Mouse (Mus musculus) adrenal gland, adult 18-20 months (tissue): ENCODE measurements around the gene Sav1. TPM values are rescaled to one million over a fixed set of nuclear protein-coding genes. Genes with fewer than 3 reads are reported as not detected.
A peak's percentile ranks its signal among the peaks of the same experiment; 100 is the strongest.

Source experiments
- DNase-seq, 2 experiments: peaks; one replicate each; pipeline ENCODE4 v3.0.0; 2021 to 2022; ENCODE audit warnings: low spot score in 2 of 2
- long read RNA-seq, 2 experiments: library from polyadenylated mRNA; stranded (forward); transcript quantifications; one replicate each; pipeline ENCODE4 v2.0.0; 2021
- total RNA-seq, 2 experiments: library from RNA; stranded (reverse); gene quantifications; 1 replicate in 1 of 2; 2 replicates in 1 of 2; pipeline ENCODE4 v1.2.3; 2021

The Sav1 gene
- 10 to 100 TPM; 51.0 to 54.0 TPM for total RNA-seq
- long read RNA-seq, experiment 1, transcript Sav1-201 (5 exons, 2,524 nt) = major isoform, 23 of 27 reads
- long read RNA-seq, experiment 1, partial matches to known transcripts = 1 of 27 reads
- long read RNA-seq, experiment 1, other reads (novel, unspliced or antisense) = 2 of 27 reads
- long read RNA-seq, experiment 2, transcript Sav1-201 (5 exons, 2,524 nt) = major isoform, 28 of 42 reads
- long read RNA-seq, experiment 2, partial matches to known transcripts = 3 of 42 reads
- long read RNA-seq, experiment 2, other reads (novel, unspliced or antisense) = 10 of 42 reads

DNA sequence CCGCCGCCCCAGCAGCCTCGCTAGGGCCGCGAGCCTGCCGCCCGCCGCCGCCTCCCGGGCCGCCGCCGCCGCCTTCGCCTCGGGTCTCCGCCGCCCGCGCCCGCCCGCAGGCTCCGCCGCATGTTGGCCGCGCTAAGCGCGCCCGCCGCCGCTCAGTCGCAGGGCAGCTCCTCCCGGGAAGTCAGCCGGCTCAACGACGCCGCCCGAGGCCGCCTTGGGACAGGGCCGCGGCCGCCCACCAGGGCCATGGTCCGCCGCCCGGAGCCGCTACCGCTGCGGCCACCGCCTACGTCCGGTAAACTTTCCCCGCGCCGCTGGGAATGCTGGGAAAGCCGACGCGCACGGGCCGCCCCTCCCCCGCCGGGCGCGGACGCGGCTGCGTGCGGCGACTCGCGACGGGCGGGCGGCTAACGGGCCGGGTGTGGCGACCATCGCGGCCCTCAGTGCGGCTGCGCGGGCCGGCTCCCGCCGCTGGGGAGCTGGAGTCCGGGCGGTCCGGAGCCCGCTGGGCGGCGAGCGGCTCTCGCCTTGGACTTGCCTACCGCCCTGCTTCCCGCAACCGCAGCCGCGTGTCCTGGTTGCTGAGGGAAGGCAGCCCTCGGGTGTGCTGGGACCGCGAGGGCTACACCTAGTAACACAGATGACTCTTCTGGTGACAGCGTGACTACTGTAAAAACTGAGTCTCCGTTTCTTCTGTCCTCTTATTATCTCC, at the start of gene Sav1:
TSS of gene Sav1 (minus strand) at position 217 of the 712 bp plus-strand sequence.
- peak; percentile 93 to 94 for DNase-seq

DNA sequence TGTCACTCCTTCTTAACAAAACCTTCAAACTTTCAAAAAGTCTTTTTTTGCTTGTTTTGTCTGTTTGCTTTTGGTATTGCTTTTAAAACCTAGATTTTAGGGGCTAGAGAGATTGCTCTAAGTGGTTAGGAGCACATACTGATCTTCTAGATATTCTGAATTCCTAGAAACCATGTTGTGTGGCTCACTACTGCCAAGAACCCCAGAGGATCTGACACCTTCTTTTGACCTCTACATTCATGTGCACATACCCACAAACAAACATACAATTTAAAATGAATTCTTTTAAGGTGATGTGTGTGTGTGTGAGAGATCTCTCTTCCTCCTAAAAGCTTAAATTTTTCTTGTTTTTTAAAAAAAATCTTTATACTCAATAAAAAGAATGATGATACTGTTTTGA, 39.4 kb upstream of the Sav1 start:
- no peak for DNase-seq

DNA sequence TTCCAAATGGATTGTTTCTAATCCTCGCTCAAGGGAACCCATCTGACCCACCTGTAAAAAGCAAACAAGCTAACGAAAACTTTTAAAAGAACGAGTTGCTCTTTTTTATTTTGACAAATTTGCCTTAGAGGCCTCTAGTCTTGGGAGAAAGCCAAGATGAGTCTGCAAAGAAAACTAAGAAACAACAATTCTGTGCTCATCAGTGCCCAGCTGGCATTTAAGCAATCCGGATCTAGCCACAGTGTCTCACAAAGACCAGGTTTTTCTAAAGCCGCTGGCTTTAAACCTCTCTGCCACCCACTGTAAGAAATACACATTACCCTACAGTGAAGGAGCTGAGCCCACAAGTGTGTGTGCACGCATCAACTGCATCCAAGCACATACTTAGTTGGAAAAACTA, 38.6 kb upstream of the Sav1 start:
- no peak for DNase-seq

DNA sequence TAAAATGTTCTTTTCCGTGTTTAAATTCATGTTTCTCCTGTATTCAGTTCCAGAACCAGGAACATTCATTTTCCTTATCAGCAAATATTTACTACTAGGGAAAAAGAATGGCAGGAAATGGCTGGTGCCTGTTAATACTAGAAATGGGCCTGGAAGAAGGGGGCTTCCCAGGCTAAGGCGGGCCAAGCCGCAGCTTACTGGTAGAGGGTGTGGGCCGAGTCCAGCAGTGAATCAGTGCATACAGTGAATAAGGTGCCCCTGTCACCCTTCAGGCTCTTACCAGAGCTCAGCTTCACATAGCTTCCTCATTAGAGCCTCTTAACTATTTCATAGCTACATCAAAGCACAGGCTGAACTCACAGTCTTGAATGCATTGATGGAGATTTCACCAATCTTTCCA, 36.8 kb upstream of the Sav1 start:
- DNase-seq = no peak

DNA sequence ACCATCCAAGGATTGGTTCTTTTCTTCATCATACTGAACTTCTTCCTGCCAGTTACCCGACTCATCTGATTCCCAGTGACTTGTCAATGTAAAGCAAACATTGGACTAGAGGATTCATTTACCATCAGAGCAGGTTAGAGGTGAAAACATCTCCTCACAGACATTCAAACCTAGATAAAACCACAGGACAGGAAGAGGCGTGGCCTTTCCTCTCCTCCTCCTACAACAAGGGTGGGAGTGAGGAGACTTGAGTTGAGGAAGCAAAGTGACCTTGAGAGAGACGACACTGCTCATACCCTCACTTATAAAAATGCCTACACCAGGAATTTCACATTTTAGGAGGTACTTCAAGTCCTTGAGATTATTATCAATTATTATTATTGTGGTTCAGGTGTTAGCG, 31.4 kb upstream of the Sav1 start:
- no peak for DNase-seq

DNA sequence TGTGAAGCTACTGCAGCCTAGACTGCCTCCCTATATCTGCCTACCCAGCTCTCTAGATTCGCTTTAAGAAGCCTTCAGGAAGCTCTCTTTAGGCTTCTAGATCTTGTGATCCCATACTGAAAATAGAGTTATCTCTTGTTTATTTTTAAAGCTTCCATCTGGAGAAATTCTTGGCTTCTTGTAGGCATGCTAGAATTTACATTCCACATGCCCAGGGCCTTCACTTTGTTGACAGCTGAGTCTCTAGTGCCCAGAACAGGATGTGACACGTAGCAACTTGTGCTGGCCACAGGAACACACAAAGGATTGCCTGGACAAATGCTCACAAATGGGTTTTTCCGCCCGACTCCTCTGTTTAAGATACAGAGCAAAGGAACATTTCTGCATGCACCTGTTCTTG, 29.1 kb upstream of the Sav1 start:
- no peak for DNase-seq

DNA sequence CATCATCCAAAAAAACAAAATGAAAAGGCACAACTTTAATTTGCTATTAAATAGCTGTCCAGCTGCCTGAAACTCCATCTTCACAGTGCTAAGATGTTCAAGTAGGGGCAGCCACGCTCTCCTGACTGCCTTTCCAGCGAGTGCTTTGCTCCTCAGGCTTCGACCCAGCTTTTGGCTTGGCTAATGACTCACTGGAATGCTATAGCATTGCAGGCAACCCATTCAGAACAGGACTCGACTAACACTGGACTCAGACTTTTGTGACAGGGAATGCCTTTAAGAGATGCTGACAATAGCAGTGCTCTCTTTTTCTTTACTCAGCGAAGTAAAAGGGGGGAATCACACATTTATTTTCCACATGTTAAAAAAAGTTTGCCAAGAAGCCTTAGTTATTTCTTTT, 24.9 kb upstream of the Sav1 start:
- DNase-seq = no peak

DNA sequence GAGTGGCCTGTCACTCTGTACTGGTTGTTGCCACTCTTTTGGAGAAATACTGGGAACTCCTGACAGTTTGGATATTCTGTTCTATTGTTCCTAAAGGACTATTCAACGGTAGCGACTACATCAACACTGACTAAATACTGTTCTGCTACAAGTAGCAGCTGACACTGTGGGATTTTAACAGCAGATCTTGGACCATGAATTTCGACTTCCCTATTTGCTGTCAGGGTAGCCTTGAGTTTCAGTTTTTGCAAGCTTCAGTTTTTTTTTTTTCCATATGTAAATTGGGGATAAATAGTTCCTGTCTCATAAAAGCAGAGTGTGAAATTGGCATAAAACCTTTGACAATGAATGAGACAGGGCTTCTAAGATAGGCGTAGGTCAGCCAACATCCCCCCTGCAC, 23.6 kb upstream of the Sav1 start:
- no peak for DNase-seq

DNA sequence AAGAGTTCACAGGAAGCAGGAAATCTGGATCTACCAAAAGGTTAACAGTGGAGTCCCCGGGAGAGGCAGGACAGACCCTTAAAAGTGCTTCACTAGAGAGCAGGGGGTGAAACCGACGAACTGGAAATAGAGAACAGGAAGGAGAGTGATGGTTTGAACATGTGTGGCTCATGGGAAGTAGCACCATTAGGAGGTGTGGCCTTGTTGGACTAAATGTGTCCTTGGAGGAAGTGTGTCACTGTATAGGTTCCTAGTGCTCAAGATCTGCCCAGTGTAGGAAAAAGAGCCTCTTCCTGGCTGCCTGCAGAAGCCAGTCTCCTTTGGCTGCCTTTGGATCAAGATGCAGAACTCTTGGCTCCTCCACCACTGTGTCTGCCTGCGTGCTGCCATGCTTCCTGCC, 18.3 kb upstream of the Sav1 start:
- no peak for DNase-seq

DNA sequence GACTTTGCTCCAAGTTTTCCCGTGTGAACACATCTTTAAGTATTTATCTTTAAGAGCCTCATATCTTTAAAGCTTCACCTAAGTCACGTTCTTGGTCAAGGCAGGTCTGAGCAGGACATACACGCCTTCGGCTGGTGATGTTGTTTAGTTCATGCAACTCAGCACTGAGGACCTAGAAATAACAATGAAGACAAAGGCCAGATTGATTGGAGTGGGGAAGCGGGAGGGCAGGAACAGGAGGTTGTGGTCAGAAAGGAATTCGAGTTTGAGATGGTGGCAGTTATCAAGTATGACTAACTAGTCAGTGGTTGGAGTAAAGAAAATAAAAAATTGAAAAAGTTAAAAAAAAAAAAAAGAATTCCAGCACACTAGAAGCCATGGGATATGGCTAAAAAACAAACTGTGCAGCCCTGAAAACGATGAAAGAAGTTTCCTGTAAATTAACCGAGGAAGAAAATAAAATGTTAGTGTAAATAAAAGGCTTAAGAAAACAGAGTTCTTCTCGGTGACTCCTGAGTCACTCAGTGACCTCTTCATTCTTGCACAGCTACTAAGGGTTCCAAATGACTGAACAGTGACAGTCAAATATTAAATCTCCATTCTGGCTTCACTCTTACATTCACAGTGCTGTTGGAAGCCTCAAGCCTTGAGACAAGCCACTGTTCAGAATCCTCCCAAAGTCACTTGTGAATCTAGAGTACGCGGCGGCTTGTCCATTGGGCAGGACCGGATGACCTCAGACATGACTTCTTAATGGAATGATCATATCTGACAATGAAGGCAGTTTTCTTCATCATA, 11.6 kb upstream of the Sav1 start:
- no peak for DNase-seq

DNA sequence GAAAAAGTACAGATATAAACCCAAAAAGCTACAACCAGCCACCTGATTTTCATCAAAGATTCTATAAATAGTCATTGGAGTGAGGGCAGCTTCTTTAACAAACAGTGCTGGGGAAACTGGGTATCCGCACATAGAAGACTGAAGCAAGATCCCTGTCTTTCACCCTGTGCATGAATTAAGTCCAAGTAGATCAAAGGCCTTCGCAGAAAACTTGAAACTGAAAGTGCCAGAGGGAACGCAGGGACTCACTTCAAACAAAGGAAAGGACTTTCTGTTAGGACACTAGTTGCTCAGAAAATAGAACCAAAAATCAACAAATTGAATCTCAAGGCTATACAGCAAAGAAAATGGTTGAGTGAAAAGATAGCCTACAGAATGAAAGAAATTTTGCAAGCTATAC, 8.6 kb upstream of the Sav1 start:
- DNase-seq = no peak

DNA sequence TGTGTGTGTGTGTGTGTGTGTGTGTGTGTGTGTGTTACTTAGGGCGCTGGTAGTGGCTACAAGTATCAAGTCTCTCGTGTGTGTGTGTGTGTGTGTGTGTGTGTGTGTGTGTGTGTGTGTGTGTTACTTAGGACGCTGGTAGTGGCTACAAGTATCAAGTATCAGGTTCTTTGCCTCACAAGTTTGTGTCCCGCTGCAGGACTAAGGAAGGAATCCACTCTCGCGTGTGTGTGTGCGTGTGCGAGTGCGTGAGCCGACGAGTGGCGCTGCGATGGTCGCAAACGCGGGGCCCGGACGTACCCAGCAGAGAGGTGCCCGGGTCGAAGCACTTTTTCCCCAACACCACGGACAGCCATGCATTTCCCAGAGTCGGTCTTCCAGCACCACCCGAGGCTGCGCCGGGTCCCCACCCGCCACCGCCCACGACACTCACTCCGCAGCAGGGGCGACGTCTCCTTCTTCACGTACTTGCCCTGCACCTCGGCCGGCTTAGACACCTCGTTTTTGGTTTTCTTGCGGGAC, 500 bp downstream of the Sav1 start:
- no peak for DNase-seq

DNA sequence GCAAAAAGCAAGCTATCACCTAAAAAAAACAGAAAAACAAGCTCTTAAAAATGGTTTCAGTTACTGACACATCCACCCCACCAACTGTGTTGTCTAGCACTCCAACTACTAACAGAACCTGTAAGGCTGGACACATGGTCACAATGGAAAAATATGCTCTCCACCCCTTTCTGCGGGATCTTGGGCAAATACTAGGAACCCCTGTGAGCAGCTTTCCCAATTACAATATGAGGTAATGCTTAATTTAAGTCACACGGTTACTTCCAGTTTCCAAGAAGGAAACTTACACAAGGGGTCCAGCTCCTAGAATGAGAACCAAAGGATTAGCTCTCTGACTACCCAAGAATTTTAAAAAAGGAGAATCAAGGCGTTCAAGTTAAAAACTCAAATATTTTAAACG, 1.3 kb downstream of the Sav1 start:
- DNase-seq = no peak

DNA sequence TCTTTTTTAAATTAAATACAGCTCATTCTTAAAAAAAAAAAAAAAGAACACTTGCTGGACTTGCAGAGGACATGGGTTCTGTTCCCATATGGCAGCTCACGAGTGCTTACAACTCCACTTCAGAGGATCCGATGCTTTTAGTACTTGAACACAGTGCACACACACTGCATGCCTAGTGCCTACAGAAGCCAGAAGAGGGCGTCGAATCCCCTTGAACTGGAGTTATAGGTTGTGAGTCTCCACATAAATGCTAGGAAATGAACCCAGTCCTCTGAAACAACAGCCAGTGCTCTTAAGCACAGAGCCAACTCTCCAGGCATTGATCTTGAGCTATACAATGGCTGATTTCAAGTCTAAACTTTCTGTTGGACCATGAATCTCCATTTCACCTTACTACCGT, 3.9 kb downstream of the Sav1 start:
- DNase-seq = no peak

DNA sequence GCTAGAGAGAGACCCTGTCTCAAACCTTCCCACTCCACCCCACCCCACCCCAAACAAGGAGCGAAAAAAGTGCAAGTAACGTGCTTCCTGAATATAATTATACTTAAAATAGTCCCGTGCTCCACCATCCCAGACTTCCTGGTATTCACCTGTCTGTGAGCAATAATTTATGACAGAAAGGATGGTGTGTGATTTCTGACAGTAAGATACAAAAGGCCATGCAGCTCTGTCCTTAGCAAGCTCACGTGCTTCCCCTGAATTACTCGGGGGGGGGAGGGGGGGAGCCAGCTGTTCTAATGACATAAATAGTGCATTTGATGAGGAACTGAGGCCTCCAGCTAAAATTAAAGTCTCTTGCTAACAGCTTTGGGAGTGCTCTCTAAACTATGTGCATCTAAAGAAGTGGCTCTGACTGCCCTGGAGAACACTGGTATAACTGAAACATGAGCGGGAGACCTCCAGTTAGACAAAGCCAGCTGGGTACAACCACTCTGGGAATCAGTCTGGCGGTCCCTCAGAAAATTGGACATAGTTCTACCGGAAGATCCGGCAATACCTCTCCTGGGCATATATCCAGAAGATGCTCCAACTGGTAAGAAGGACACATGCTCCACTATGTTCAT, 9.3 kb downstream of the Sav1 start:
- DNase-seq = no peak

DNA sequence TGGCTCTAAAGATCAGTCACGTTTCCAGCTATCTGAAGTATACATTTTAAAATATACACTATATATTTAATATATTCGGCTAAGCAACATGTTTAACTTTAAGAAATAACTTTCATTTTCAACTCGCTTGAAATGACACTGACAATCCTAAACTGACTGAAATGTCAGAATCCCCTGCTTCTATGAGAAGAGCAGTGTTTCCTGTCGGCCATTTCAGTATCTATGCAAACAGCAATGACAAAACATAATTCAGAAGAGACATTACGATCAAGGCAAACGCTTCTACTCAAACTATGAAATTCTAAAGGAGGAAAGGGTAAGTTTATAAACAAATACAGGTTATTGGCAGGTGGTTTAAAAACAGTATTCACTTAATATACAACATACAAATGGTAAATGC, 10.1 kb downstream of the Sav1 start:
- DNase-seq = no peak

DNA sequence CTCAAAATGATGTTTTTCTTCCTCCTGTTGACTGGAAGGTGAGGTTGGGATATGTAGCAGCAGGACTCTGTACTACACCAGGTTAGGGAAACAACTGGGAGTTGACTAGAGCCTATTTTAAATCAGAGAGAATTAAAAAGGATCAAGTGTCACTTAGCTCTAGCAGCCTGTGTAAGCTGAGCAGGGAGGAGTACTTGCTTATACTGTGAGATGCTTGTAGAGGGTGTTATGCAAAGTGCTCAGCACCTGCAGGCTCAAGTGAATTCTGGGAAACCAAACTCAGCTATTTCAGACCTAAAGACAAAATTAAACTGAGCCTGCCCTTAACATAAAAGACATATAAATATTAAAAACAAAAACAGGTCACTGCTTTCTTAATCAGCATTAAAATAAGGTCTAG, 13.1 kb downstream of the Sav1 start:
- DNase-seq = no peak

DNA sequence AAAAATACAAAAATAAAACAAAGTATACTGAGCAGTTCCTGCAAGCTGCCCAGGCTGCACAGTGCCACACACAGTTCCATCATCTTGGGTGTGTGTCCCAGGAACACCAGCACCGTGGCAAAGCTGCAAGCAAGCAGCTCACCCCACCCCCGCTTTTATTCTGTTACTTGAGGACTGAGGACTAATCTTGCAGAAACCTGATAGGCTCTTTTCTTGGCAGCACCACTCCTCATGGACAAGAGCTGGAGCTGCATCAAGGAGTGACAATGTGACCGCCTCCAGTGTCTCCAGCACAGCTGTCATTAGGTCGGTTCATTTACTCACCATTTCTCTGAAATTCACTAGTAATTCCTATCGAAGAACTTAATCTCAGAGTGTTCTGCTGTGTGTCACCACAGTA, 18.6 kb downstream of the Sav1 start:
- no peak for DNase-seq

DNA sequence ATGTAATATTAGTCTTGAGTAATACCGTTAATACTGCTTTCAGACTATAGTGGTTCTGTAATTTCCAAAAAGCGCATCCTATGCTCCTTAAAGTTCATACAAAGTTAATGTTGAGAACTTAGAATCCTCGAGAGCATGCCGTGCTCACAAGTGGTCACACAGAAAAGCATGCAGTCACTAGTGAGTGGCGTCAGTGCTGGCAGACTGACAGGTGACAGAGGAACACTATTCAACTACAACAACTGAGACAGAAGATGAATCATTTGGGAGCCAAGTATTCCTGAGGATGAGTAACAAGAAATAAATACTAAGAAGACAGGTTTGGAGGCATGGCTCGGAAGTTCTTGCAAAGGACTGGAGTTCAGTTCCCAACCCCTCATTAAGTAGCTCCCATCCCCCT, 19.7 kb downstream of the Sav1 start:
- DNase-seq = no peak

DNA sequence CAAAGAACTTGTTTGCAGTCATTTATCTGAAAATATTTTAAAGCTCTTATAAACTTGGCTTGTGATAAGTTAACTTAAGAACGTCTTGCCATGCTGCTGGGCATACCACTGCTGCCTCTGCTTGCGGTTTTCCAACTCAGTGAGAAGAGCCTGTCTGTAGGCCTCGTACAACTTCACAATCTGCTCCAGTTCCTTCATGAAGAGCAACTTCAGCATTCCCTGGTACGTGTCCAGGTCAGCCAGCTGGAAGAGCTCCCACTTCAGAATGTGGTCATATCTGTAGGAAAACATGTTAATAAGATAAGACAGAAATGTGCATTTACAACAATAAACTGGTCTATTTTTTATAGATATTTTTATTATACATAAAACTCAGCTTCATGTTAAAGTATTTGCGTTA, 20.7 kb downstream of the Sav1 start:
- DNase-seq = no peak

DNA sequence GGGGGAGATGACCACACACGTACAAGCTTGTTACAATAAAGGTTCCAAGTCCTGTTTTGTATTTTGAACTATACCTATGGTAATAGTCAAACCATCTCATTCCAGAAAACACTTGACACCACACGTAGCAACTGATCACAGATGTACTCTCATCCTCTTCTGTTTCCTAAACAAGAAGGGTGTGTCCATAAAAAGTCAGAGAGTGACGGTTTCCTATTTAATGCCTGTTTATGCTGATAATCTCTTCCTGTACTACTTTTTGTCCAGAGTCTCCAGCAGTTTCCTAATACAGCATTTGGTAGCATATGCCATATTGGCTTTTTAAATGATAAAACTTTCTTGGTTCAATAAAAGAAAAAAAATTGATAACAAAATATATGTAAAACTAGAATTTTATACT, 21.2 kb downstream of the Sav1 start:
- no peak for DNase-seq

DNA sequence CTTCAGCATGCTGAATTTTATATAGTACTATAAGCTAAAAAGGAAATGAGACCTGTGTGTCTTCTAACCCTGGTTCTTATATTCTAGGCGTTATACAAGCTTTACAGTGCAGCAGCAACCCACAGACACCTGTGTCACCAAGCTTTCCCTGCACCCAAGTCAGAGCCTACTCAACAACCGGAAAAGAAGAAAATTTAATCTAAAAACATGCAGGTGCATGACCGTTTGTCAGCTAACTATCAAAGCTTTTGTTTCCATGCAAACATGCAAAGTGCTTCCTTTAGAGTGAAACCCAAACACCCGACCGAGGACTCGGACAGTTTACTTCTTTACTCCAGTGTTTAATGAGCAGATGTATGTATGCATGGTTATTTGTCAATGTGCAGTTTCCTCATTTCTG, 23.7 kb downstream of the Sav1 start:
- DNase-seq = no peak
